Mouse (Mus musculus): Measurements from ENCODE around the gene Casp7.
"Not testable (repeated sequence)": the region's sequence is repeated elsewhere in the genome, so short reads cannot be mapped to it uniquely, and the experiment has no call there.

The Casp7 gene

DNA sequence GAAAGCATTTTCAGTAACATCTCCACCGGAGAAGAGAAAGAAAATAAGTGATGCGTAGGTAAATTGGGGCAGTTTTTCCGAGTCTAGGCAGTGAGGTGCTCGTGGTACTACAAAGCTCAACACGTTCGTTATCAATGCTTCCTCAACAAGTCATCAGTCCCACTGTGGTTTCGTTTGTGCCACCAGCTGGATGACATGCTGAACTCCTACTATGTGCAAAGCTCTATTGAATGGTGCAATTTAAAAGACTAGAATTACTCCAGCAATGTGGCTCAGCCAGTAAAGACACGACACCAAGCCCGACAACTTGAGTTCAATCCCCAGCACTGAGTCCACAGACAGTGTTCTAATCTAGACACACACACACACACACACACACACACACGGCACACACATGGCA is 10.8 kb upstream of the Casp7 start:
- no peak for DNase-seq

DNA sequence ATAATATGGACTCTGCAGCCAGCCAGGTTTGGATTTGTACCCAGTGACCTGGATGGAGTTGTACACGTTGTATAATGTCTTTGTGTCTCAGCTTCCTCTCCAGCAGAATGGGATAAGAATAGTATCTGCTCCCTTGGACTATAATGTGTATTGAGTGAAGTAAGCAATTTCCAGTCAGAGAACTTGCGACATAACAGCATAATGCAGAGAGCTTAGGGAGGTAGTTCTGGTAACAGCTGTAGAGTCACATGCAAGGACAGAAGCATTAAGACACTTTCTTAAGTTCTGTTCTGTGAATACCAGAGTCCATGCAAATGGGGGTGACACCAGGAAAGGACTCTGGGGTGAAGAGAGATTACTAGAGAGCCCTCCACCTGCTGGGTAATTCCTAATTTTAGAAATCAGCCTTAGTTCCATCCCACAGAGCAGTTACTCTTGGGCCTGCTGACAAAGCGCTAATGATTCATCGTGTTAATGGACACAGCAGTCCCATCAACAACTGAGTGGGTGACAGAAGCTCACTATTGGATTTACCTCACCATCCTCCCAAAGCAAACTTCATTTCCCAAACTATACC is 9.1 kb upstream of the Casp7 start:
- DNase-seq = no peak

DNA sequence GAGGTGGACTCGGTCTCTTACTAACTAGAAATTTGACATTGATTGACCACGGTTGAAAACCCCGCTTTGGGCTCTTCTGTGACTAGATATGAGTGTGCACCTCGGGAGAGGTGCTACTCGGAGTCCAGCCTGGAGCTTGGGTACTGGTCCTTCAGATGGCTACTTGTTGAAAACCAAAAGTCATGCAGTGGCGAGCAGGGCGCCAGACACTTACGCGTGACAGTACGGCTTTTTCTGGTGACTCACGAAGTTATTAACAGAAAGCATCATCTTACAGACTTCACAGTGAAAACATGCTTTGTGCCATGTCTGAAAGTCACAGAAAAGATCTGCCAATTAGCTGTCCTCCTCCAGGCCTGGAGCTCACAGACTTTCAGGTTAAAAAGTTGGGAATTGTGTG is 7.8 kb upstream of the Casp7 start:
- DNase-seq = no peak

DNA sequence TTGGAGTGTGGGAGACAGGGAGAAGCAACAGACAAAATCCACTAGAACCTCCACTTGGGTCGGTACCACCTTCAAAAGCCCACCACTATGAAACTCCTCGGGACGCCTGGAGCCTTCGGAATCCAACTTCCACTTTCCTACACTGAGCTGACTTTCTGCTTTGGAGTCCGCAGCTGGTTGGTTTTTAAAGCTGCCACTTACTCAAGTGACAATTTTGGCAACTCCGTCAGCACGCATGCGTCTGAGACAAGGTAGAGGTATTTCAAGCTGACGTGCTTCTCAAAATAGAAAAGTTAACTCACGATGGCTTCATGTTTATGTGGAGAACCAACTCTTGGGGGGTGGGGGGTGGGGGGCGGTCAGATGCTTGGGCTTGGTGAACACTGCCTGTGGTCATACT is 7.0 kb upstream of the Casp7 start, which contains the start of gene Nrap:
Gene Nrap, minus strand, starts transcription at position 159 of the 400 bp plus-strand sequence.
- DNase-seq = no peak

DNA sequence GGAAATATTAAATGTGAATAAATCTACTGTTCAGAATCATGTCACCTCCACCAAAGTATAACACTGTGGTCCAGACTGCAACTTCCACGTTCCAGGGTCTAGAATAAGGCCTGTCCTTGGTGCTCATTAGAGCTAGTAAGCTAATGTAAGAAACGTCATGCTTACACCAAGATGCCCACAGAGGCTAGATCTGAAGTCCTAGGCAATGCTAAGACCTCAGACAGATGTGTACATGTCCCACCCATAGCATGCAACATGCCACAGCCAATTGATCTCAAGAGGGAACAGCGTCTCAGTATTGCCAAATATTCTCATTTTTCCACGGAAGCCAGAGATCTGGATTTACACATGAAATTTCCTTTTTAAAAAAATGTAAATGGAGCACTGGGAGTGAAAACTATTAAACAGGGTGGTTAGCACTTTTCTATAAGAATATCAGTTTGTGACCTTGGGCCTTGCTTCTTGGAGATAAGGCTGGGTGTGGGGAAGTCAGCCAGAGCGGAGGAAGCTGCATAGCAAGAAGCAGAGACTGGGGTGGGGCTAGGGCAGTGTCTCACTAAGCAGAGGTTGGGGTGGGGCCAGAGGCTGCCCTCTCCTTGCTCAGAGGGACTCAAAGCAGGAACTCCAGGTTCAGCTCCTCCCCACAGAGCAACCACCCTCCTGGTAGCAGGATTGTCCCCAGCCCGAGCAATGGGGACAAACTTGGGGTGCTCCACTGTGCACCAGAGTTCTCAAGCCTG is 5.5 kb upstream of the Casp7 start:
- DNase-seq = no peak

DNA sequence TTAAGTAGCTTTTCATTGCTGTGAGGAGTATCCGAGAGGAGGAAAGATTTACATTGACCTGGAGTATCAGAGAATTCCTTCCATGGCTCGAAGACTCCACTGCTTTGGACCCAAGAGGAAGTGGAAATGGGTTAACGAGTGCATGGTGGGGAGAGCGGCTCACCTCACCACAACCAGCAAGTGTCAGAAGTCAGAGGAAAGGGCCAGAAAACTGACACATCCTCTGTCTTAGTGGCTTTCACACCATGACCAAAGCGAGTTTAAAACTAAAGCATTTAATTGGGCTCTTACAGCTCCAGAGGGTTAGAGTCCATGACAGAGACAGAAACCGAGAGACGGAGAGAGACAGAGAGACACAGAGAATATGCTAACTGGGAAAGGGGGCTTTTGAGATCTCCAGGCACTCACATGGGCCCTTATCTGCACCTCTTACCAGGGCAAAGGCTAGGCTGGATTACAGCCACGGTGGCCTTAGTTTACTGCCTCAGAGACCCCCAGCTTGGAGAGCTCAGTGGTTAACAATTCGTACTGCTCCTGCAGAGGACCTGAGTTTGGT is 3.5 kb upstream of the Casp7 start:
- no peak for DNase-seq

DNA sequence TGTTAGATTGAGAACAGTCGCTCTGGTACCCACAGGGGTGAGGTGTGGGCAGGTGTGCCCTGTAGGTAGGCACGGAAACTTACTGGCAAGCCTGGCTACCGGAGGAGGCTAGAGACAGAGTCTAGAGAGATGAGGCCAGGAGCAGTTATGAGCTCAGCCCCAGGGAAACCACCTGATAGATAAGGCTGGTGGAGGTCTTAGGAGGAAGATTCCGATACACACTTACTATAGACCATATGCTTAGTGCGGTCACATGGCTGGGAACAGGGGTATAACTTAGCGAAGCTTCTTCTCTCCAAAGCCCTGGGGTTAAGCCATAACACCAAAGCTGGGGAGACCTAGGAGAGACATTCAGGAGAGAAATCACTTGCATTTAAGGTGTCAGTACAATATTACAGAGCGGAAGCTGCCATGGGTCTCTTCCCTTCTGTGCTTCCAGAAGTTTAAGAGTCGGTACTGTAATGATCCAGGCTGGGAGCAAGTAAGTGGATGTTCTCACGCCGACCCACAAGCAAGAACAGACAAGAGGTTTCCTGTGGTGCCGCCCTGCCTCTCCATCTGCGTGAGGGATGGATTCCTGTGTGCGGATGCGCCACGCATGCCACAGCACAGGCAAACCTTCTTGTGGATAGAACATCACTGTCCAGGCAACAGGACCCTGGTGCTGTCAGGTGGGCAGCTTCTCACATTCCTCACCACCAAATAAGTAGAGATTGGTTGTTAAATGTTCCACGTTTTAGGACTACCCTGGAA is 1.6 kb upstream of the Casp7 start:
- no peak for DNase-seq

DNA sequence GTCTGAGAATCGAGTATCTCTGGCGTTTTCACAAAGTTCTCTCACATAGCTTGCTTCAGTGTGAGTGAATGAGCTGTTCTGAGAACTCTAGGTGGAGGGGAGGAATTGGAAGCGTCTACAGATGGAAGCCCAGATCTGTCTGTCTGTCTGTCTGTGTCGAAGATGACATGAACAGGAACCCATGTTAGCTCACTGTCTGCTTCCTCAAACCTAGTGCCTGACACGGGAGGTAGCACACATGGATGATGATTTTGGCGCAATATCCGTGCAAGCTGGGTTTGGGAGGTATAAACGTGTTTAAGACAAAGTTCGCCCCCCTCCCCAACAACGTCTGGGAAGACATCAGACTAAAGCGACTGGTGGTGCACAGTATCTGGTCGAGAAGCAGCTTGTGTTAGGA is 702 bp upstream of the Casp7 start:
- no peak for DNase-seq

DNA sequence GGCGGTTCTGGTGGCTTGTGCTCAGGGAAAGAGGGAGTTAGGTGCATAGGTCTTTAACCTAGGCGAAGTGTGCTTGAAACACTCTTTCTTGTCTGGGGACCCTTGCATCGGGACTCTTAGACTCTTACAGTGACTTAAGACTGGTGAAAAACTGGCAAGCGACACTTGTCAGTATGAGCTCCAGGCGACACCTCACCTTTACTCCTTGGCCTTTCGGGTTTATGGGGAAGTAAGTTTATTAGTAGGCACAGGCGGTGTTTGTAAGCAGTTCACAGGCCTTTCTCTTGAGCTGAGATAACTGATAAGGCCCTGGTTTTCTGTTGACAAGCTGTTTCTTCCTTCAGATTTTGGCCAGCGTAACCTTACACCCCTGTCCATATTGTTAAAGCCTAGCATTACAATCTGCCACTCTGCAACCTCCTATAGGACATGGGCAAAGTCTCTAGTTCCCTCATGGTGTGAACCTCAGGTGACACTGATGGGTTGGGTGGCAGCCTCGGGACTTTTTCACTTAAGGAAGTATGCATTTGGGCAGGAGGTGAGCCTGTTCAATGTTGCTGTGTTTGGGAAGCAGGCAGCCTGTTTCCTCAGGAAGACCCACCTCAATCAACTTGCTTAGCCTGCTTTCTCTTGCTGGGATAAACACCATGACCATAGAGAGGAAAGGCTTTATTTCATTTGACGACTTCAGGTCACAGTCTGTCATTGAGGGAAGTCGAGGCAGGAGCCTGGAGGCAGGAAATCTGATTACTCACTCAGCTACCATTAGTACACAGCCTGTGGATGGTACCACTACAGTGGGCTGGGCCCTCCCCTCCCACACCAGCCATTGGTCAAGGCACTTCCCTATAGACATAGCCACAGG is 966 bp downstream of the Casp7 start:
- DNase-seq = no peak

DNA sequence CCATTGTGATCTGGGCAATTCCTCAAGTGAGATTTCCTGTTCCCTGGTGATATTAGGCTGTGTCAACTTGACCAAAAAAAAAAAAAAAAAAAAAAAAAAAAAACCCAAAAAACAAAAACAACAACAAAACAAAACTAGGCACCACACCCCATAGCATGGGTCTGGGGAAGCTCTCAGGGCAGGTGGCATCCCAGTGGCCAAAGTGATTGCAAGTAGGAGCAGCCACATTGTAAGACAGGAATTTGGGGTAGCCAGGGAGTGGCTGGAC is 1.5 kb downstream of the Casp7 start:
- DNase-seq = no peak

DNA sequence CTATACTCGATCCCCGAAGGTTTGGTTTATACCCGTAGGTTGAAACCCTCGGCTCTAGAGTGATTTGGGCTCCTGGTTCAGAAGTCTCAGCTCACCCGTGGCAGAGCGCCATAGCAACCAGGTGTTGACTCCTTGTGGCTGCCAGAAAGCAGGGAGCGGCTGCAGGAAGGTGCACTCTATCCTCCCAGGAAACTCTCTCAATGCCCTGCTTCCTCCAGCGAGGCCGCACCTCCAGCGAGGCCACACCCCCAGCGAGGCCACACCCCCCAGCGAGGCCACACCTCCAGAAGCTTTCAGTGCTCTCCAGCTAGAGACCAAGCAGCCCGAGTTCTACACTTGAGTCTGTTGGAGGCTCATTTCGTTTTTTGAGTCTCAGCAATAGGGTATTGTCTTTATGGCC is 3.3 kb downstream of the Casp7 start:
- peak; percentile 33 for DNase-seq

DNA sequence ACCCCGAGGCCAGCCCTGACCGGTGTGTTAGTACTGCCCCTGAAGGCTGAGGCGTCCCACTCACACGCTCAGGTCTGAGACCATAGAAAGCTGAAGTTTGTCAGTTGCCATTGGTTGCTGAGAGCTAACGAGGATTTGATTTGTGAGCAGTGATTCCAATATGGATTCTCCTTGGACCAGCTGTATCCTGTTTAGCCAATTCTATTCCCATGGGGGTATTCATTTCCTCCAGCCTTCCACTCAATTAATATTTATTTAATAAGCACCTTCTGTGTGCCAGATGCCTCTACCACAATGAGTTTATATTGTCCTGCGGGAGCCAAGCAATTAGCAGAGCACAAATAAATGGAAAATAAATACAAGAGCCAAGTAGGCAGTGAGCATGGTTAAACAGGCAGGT is 4.9 kb downstream of the Casp7 start:
- DNase-seq = no peak

DNA sequence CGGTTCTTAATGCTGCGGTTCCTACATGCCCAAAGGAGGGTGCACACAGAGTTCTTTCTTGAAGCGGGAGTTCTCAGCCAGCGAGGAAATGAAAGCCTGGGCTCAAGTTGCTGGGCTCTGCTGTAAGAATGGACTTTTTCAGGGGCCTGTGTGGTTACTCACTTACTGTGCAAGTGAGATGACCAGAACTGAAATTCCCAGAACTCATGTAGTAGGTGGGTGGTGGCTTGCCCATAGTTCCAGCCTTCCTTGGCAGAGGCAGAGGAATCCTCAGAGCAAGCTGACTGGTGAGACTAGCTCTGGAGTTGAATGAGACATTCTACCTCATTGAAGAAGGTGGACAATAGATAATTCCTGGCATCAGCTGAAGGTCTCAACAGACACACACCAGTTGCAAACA is 8.9 kb downstream of the Casp7 start:
- no peak for DNase-seq

DNA sequence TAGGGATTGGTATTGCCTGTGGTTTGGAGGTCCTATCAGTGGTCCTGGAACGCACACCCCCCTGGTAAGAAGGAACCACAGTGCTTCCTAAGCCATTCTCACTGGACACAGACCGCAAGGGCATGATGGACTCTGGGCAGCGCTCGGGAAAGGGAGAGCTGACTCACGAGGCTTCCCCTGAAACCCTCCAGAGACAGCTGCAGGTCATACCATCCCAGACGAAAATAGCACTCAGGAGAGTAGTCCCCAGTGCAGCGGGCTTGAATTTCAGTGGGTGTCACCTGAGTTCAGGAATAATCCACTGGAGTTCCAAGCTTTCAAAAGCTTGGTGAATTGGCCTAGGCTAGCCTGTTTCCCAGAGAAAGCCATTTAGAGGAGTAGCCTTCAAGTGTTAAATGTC is 9.7 kb downstream of the Casp7 start:
- no peak for DNase-seq

DNA sequence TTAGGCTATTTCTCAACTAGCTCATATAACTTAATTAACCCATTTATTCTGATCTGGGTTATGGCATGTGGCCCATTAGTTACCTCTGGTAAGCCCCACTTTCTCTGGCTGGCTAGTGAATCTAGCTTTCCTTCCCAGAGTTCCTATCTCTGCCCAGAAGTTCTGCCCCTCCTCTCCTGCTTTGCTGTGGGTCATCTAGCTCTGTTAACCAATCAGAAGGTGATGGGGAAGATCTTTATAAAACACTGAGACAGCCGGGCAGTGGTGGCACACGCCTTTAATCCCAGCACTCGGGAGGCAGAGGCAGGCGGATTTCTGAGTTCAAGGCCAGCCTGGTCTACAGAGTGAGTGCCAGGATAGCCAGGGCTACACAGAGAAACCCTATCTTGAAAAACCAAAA is 13.0 kb downstream of the Casp7 start:
- not testable (repeated sequence) for DNase-seq

DNA sequence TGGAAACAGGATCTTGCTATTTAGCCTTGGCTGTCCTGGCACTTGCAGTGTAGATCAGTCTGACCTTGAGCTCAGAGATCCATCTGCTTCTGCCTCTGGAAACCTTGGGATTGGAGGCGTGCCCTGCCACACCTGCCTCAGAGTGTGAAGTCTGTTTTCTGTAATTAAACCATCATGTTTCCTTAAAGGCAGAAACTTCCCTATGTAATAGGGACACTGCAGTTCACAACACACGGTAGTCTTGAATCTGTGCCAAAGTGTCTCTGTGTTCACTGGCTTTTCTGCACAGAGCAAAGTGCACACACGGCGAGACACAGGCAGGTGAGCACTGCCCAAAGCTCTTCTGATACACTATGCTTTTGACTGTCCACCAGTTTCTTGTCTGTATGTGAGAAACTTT is 21.5 kb downstream of the Casp7 start:
- no peak for DNase-seq

DNA sequence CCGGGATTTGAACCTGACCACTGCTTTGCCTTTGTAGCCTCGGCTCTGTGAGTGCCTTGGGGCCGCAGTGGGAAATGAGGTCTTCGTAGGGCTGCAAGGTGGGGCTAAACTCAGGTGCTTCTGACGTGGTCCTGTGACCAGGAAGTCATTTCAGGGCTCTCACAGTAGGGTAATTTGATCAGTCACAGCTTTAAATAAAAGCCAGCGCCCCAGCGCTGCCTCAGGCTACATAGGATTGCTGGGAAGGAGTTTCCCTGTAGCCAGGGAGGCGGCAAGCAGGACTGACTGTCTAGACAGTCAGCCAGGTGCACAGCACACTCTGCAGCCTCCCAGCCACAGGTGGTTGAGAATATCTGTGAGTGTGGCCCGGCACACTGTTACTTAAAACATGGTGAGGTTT is 22.5 kb downstream of the Casp7 start:
- no peak for DNase-seq

DNA sequence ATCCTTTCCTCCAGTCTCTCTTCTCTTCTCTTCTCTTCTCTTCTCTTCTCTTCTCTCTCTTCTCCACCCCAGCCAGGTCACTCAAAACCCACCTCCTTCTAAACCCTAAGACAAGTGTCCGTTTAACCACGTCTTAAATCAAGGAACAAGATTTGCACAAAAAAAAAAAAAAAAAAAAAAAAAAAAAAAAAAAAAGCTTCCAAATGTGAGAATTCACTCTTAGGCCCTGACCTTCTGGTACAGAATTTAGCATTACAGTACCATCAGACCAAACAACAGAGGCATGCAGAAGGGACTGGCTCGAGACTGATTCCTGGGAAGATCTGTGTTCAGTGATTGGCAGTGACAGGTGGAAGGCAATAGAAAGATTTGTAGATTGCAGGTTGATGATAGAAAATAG is 23.4 kb downstream of the Casp7 start:
- no peak for DNase-seq

DNA sequence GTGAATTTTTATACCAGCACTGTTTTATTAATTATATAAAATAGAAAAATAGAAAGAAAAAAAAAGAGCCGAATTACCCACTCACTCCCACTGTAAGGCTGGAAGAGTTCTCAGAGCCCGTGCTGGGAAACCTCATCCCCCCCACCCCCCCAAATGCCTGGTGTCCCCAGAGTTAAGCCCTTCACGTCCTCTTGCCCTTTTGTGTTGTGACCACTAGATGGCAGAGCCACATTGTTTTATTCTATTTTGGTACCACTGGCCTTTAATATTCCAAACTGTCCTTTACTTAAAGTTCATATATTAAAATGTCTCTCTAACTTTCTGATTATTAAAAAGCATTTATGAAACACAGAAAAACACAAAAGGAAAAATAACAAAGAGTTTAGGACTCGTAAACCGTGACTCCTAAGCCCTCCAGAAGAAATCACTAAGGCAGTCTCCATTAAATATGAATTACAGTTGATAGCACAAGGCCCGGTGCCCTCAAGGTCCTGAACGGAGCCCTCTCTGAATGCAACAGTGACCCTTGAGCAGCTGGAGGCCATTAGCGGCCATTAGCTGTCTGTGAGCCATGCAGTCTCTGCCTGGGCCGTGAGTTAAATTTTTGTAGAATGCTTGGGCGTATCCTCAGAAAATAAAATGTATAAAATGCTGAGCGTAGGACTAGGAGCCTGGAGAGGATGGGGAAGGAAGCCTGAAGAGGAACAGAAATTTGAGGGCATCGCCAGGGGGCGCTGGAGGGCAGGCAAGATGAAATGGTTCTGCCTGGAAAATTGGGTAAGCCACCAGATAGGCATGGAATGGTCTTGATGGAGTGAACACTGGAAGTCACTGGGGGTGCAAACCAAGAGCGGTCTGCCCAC is 25.8 kb downstream of the Casp7 start:
- peak; percentile 97 for DNase-seq

DNA sequence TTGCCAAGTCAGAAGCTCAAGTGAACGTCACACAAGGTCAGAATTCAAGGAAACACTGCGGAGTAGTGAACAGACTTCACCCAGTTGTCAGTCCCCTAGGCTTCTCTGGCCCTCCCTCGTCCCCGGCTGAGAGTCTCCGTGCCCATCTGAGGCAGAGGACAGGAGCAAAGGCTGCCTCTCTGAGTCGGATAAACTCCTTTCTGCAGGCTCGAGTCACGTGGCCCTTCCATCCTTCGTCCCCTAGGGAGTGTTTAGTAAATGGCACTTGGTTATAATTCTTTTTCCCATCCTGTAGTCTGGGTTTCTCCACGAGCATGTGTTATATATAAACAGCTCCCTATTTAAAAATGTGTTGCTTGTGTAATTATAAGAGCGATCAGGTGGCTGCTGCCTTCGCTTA is 26.4 kb downstream of the Casp7 start:
- DNase-seq = no peak

DNA sequence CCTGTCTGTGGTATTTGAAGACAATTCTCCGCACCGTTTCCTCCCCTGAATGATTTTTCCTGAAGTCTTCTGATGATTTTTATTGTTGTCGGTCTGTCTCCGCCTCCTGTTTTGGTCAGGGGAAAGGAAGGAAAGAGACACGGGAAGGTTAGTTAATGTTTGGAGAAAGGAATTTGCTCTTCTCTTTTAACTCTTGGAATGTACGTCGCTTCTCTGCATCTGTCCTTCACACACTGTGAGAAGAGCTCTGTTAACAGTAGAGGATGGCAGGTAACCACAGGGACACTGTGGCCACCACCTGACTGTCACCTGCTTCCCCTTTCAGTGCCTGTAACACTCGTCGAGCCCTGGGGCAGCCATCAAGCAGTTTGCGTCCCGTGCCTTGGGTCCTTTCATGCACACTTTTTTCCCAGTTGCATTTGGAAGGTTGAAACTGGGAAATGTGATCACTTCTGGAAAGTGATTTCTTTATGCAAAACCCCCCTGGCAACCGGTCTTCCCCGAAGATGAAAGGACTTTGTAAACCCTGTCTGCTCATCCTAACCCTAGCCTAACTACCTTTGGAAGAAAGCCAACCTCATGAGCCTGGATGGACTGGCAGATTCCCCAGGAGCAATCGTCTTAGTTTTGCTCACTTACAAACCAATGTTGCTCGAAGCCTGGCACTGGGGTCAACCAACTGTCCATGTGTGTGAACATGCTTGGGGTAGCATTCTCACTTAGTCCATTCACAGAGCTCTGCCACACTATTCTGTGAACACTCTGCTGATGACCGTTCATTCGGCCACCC is 27.9 kb downstream of the Casp7 start:
- DNase-seq = no peak

Data from right cerebral cortex, postnatal 4 days (tissue).